Comparison of ENCODE assay signal across 8 mouse cellular contexts in the genomic region with DNA sequence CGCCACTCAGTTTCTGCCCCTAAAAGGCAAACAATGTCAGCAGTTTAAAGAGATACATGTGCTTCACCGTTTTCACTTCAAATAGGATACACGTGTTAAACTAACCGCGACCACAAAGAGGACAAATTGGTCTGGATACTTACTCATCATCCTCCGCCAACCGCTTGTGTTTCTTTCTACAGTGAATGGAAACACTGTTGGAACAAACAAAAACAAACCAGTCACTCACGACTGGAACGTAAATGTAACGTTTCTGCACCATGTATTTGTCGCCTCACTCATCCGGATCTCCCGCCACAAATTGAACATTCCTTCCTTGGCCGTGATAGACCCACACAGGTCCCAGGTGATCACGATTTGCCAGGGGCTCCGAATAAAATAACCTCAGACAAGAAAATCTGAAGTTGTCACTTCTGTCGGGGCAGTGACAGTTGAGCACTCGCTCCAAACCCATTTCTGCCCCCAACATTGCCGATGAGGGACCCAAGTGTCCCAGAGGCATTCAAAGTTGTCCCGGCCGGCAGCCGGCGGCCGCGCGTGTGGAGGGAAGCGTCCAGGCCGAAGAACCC. TPM values are rescaled to one million over a fixed set of nuclear protein-coding genes. Genes with fewer than 3 reads are reported as not detected.
DNase-seq lines count a peak whose midpoint lies in the region; ATAC-seq and TF ChIP-seq lines count a peak whose summit lies in the region.

No protein-coding gene starts in this region.

- WGBS in heart, embryonic 13.5 days, result 2% methylated on average over 28 of the region's 28 CpGs
- 3% methylated on average over 25 of the region's 28 CpGs for WGBS in embryonic facial prominence, embryonic 11.5 days
- 2% methylated on average over 28 of the region's 28 CpGs for WGBS in limb, embryonic 11.5 days
- WGBS in small intestine, adult 2 months, result under 1% methylated on average over 28 of the region's 28 CpGs

- no peak for TF ChIP-seq CTCF in small intestine, adult 2 months (IDR thresholded peaks at IDR 0.05; ENCODE audit: extremely low read depth, insufficient read length, insufficient replicate concordance, low read depth, low read length)

- no peak for DNase-seq in heart, adult 8-10 months (ENCODE audit: low spot score)
- peak; percentile 65 for DNase-seq in CD4-positive, CD25-positive, alpha-beta regulatory T cell, adult 2 months (ENCODE audit: low read depth, low spot score)
- DNase-seq in embryonic facial prominence, embryonic 11.5 days (ENCODE audit: low spot score), result peak; percentile 31
- DNase-seq in limb, embryonic 11.5 days (ENCODE audit: low spot score), result peak; percentile 62
- no peak for DNase-seq in left cerebral cortex, postnatal 4 days
- no peak for DNase-seq in right cerebral cortex, postnatal 14 days

- H3K9me3 ChIP-seq in heart, embryonic 13.5 days, result no peaks in the 10 kb centered on the region
- H3K9me3 ChIP-seq in embryonic facial prominence, embryonic 11.5 days (replicated peaks; ENCODE audit: control insufficient read depth, low read length), result no peaks in the 10 kb centered on the region
- no peaks in the 10 kb centered on the region for H3K9me3 ChIP-seq in limb, embryonic 11.5 days (ENCODE audit: control insufficient read depth, low read length)

- H3K4me3 ChIP-seq in heart, embryonic 13.5 days, result peak overlapping the region; percentile 77
- H3K4me3 ChIP-seq in embryonic facial prominence, embryonic 11.5 days (ENCODE audit: low read depth, low read length), result peak overlapping the region; percentile 93
- peak overlapping the region; percentile 75 for H3K4me3 ChIP-seq in limb, embryonic 11.5 days (ENCODE audit: low read depth, low read length)
- H3K4me3 ChIP-seq in small intestine, adult 2 months (ENCODE audit: low read depth, low read length), result peak overlapping the region; percentile 92

- peak overlapping the region; percentile 90 for H3K4me2 ChIP-seq in heart, embryonic 13.5 days
- H3K4me2 ChIP-seq in embryonic facial prominence, embryonic 11.5 days (ENCODE audit: low read depth, low read length), result peak overlapping the region; percentile 78
- peak overlapping the region; percentile 60 for H3K4me2 ChIP-seq in limb, embryonic 11.5 days (ENCODE audit: low read depth, severe bottlenecking)

- intact Hi-C loops in left cerebral cortex, postnatal 4 days (cut with DNase I), result no loop called here

- no peaks in the 10 kb centered on the region for H3K27me3 ChIP-seq in heart, embryonic 13.5 days (replicated peaks)
- H3K27me3 ChIP-seq in embryonic facial prominence, embryonic 11.5 days (ENCODE audit: control insufficient read depth, insufficient read depth, low read length), result no peaks in the 10 kb centered on the region
- no peaks in the 10 kb centered on the region for H3K27me3 ChIP-seq in limb, embryonic 11.5 days (ENCODE audit: control insufficient read depth, insufficient read depth, low read length)
- H3K27me3 ChIP-seq in small intestine, adult 2 months (ENCODE audit: control insufficient read depth, insufficient read depth, low read length), result no peaks in the 10 kb centered on the region

- H3K36me3 ChIP-seq in heart, embryonic 13.5 days, result peaks cover 20% of the 10 kb centered on the region
- H3K36me3 ChIP-seq in embryonic facial prominence, embryonic 11.5 days (replicated peaks; ENCODE audit: control insufficient read depth, insufficient read depth, low read depth, low read length), result no peaks in the 10 kb centered on the region; the same call in 1 of the 2 replicates
- H3K36me3 ChIP-seq in limb, embryonic 11.5 days (ENCODE audit: control insufficient read depth, insufficient read depth, low read length), result peaks cover 3% of the 10 kb centered on the region; the same call in 1 of the 2 replicates
- H3K36me3 ChIP-seq in small intestine, adult 2 months (ENCODE audit: control insufficient read depth, insufficient read depth, low read length), result 0 out of 2 replicates have a peak, but pooled peaks cover 2% of the 10 kb centered on the region

- peaks cover 29% of the 10 kb centered on the region for H3K4me1 ChIP-seq in heart, embryonic 13.5 days
- H3K4me1 ChIP-seq in embryonic facial prominence, embryonic 11.5 days (ENCODE audit: control insufficient read depth, insufficient read depth, low read length), result peaks cover 2% of the 10 kb centered on the region; the same call in 1 of the 2 replicates
- H3K4me1 ChIP-seq in limb, embryonic 11.5 days (ENCODE audit: control insufficient read depth, insufficient read depth, low read length), result peaks cover 7% of the 10 kb centered on the region; the same call in 1 of the 2 replicates
- H3K4me1 ChIP-seq in small intestine, adult 2 months (ENCODE audit: control insufficient read depth, insufficient read depth, insufficient read length, low read length), result peaks cover 8% of the 10 kb centered on the region; the same call in 1 of the 2 replicates

- no peak for TF ChIP-seq POLR2A in small intestine, adult 2 months (IDR thresholded peaks at IDR 0.05; ENCODE audit: low read depth, low read length)

- peak overlapping the region; percentile 79 for H3K27ac ChIP-seq in heart, embryonic 13.5 days (replicated peaks)
- peak overlapping the region; percentile 41; the same call in 1 of the 2 replicates for H3K27ac ChIP-seq in embryonic facial prominence, embryonic 11.5 days (replicated peaks; ENCODE audit: low read depth, low read length)
- peak overlapping the region; percentile 78; the same call in 1 of the 2 replicates for H3K27ac ChIP-seq in limb, embryonic 11.5 days (replicated peaks; ENCODE audit: low read depth, low read length)
- H3K27ac ChIP-seq in small intestine, adult 2 months (ENCODE audit: insufficient read depth, low read depth, low read length), result peak overlapping the region; percentile 75

- no peak for ATAC-seq in heart, embryonic 13.5 days (ENCODE audit: extremely low read depth, insufficient number of reproducible peaks, low FRiP score, low TSS enrichment)
- ATAC-seq in embryonic facial prominence, embryonic 11.5 days (replicated peaks; ENCODE audit: insufficient number of reproducible peaks, low FRiP score, low TSS enrichment, low read depth), result no peak
- ATAC-seq in limb, embryonic 11.5 days (ENCODE audit: insufficient number of reproducible peaks, low FRiP score, low TSS enrichment, low read depth), result no peak

- H3K9ac ChIP-seq in heart, embryonic 13.5 days, result peak overlapping the region; percentile 95
- peak overlapping the region; percentile 94 for H3K9ac ChIP-seq in embryonic facial prominence, embryonic 11.5 days (replicated peaks; ENCODE audit: low read length)
- peak overlapping the region; percentile 96 for H3K9ac ChIP-seq in limb, embryonic 11.5 days (ENCODE audit: low read length)

RNA-seq across cellular contexts. Expression of a gene that starts 0.7 kb away (rescaled TPM):
- polyA plus RNA-seq in heart, embryonic 13.5 days (2015; fragmentation: Nextera tagmentation; extraction: Ambion mirVana), result 11.4 and 11.9 TPM in 2 replicates
- total RNA-seq in heart, adult 8-10 months (2022), result 10 to 100 TPM; 19.8 to 27.1 (median 22.6) TPM
- polyA plus RNA-seq in embryonic facial prominence, embryonic 11.5 days (2014; fragmentation: Nextera tagmentation; extraction: Ambion mirVana), result 32.1 and 33.1 TPM in 2 replicates
- polyA plus RNA-seq in limb, embryonic 11.5 days (2014; fragmentation: Nextera tagmentation; extraction: Ambion mirVana), result 33.5 and 35.9 TPM in 2 replicates
- 2.2 and 2.9 TPM in 2 replicates for polyA plus RNA-seq in small intestine, adult 2 months (2012; rRNA removed)
- total RNA-seq in left cerebral cortex, postnatal 4 days (2021), result 10 to 100 TPM; 10.9 TPM

RNA-seq across cellular contexts. Expression of a gene that starts 20.9 kb away (rescaled TPM):
- 100 and 115 TPM in 2 replicates for polyA plus RNA-seq in heart, embryonic 13.5 days (2015; fragmentation: Nextera tagmentation; extraction: Ambion mirVana)
- 10 to 100 TPM; 53.5 to 76.4 (median 71.0) TPM for total RNA-seq in heart, adult 8-10 months (2022)
- 152 and 161 TPM in 2 replicates for polyA plus RNA-seq in embryonic facial prominence, embryonic 11.5 days (2014; fragmentation: Nextera tagmentation; extraction: Ambion mirVana)
- polyA plus RNA-seq in limb, embryonic 11.5 days (2014; fragmentation: Nextera tagmentation; extraction: Ambion mirVana), result 151 and 153 TPM in 2 replicates
- polyA plus RNA-seq in small intestine, adult 2 months (2012; rRNA removed), result 79.2 and 124 TPM in 2 replicates
- 100 to 1,000 TPM in 1 of 2 experiments, 10 to 100 TPM in 1; 91.7 to 110 TPM for total RNA-seq in left cerebral cortex, postnatal 4 days (2021)

RNA-seq across cellular contexts. Expression of a gene that starts 28.2 kb away (rescaled TPM):
- polyA plus RNA-seq in heart, embryonic 13.5 days (2015; fragmentation: Nextera tagmentation; extraction: Ambion mirVana), result not detected in 2 replicates
- total RNA-seq in heart, adult 8-10 months (2022), result not detected
- 0.36 TPM in 1 of 2 replicates, not detected in the other for polyA plus RNA-seq in embryonic facial prominence, embryonic 11.5 days (2014; fragmentation: Nextera tagmentation; extraction: Ambion mirVana)
- polyA plus RNA-seq in limb, embryonic 11.5 days (2014; fragmentation: Nextera tagmentation; extraction: Ambion mirVana), result not detected in 2 replicates
- not detected in 2 replicates for polyA plus RNA-seq in small intestine, adult 2 months (2012; rRNA removed)
- not detected for total RNA-seq in left cerebral cortex, postnatal 4 days (2021)

Comparison
In these comparisons a context has a peak if more than half of its experiments do, and no peak if none do; other contexts are left out.
1. DNase-seq: peak in CD4-positive, CD25-positive, alpha-beta regulatory T cell, adult 2 months (single experiment), embryonic facial prominence, embryonic 11.5 days (single experiment) and limb, embryonic 11.5 days (single experiment); none in heart, adult 8-10 months (single experiment), left cerebral cortex, postnatal 4 days (single experiment) and right cerebral cortex, postnatal 14 days (single experiment).
2. Peak in every context shown above with its lines, with median percentiles within 50 percentile points of each other: H3K27ac ChIP-seq, H3K4me2 ChIP-seq, H3K4me3 ChIP-seq and H3K9ac ChIP-seq.